Mouse (Mus musculus): ENCODE measurements around the gene Gstm2. TPM values are rescaled to one million over a fixed set of nuclear protein-coding genes. Genes with fewer than 3 reads are reported as not detected.
"Not testable (repeated sequence)": the region's sequence is repeated elsewhere in the genome, so short reads cannot be mapped to it uniquely, and the experiment has no call there.

The Gstm2 gene
- polyA plus RNA-seq, 1 experiment from 2014 or later = 39.4 TPM

DNA sequence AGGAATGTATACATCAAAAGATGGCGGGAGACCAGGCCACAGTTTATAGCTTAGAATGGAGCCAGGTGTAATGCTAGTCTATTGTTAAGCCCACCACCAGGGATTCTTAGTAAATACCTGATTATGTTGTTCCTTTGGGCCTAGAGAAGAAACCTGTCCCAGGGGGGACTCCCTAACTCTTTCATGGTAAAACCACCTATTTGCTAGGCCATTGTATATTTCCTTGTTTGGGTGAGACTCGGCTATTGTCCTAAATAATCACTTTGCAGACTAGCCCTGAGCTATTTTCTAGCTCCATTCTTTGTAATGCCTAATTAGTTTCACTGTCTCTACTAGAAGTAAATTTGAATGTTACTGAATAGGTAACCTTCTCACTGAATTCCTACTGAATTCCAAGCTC lies 9.7 kb upstream of the Gstm2 start:
- H3K36me3 ChIP-seq; H3K4me2 ChIP-seq; H3K27me3 ChIP-seq (replicated peaks); H3K4me1 ChIP-seq (replicated peaks); H3K27ac ChIP-seq (ENCODE audit: poor library complexity, severe bottlenecking); H3K9me3 ChIP-seq (replicated peaks); ATAC-seq (ENCODE audit: insufficient number of reproducible peaks, low FRiP score); H3K4me3 ChIP-seq; H3K9ac ChIP-seq: not testable (repeated sequence)
- WGBS = 82% methylated on average over 2 of the region's 2 CpGs

DNA sequence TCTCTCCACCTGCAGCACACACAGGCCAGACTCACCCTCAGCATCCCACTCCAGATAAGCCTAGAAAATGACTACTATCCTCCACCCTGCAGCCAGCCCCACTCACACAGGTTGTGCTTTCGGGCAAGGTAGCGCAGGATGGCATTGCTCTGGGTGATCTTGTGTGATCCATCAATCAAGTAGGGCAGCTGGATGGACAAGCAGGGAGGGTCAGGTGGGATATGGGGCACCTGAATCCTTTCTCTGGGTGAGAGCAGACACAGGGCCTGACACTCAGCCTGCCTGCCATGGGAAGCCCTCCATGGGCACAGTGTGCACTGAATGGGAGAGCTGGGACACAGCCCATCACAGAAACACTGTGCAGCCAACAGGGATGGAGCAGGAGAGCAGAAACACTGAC lies 1.1 kb downstream of the Gstm2 start:
- 94% methylated on average over 2 of the region's 2 CpGs for WGBS
- not testable (repeated sequence) for H3K9me3 ChIP-seq (replicated peaks); H3K4me2 ChIP-seq; H3K27me3 ChIP-seq (replicated peaks); H3K9ac ChIP-seq; H3K4me3 ChIP-seq; ATAC-seq (ENCODE audit: insufficient number of reproducible peaks, low FRiP score); H3K36me3 ChIP-seq; H3K27ac ChIP-seq (ENCODE audit: poor library complexity, severe bottlenecking)
- peaks cover 19% of the 10 kb centered on the region for H3K4me1 ChIP-seq (replicated peaks)

DNA sequence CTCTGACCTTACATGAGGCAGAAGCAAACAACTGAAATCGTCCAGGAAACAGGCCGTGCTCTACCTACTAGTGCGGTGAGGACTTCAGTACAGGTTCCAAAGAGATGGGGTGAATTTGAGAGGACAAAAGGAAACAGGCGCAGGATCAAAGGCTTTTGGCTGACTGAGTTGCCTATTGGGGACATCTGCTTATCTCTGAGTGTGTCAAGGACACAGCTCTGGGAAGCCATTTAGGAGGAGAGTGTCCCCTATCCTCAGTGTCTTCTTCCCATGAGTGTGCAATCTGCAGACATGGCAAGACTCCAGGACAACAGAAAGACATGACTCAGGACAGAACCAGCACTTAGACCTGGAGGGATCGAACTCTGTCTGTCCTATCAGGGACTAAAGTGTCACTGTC lies 1.8 kb downstream of the Gstm2 start:
- Histone ChIP-seq H3K4me1 (replicated peaks) (peaks cover 19% of the 10 kb centered on the region), H3K4me2 (no peak overlapping the region), H3K36me3 (no peaks in the 10 kb centered on the region), H3K27me3 (replicated peaks) (no peaks in the 10 kb centered on the region), H3K9ac (no peak overlapping the region), H3K27ac (ENCODE audit: poor library complexity, severe bottlenecking) (no peak overlapping the region), H3K9me3 (replicated peaks) (no peaks in the 10 kb centered on the region), H3K4me3 (no peak overlapping the region)
- WGBS = 67% methylated on average over 5 of the region's 5 CpGs
- no peak for ATAC-seq (ENCODE audit: insufficient number of reproducible peaks, low FRiP score)

DNA sequence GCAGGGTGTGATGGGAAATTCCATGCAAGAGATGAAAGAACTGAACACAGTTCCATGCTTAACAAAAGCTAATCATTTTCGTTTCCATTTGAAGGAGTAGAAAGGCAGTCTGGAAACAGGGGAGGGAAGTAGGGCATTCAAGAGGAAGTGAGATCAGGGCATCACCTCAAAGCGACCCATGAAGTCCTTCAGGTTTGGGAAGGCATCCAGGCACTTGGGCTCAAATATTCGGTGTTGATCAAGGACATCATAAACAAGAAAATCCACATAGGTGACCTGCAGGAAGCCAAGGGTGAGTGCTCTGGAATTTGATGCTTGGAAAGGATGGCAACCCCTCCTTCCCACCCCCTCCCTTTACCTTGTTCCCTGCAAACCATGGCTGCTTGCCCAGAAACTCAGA lies 2.5 kb downstream of the Gstm2 start:
- Histone ChIP-seq H3K4me2 (no peak overlapping the region), H3K27me3 (replicated peaks) (no peaks in the 10 kb centered on the region), H3K27ac (ENCODE audit: poor library complexity, severe bottlenecking) (no peak overlapping the region), H3K9ac (no peak overlapping the region), H3K9me3 (replicated peaks) (no peaks in the 10 kb centered on the region), H3K36me3 (no peaks in the 10 kb centered on the region), H3K4me3 (no peak overlapping the region), H3K4me1 (replicated peaks) (peaks cover 19% of the 10 kb centered on the region)
- no peak for ATAC-seq (ENCODE audit: insufficient number of reproducible peaks, low FRiP score)
- WGBS = 59% methylated on average over 3 of the region's 3 CpGs

DNA sequence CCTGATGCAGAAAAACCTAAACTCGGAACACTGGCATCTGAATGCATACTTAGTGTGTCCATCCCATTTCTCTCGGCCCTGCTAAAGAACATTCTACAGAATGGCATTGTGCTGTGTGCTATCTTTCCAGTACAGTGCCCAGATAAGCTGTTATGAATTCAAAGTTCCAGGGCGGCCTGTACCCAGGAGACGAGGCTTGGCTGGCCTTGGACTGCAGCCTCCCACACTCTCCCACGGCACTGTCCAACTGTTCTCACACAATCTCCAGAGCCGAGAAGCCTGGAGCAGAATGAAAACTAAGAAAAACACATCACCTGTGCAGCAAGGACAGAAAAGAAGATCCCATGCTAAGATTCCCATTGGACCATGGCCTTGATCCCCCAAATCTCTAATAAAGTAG lies 3.5 kb downstream of the Gstm2 start:
- peaks cover 22% of the 10 kb centered on the region for H3K4me1 ChIP-seq (replicated peaks)
- no peak overlapping the region for H3K4me2 ChIP-seq
- H3K9me3 ChIP-seq (replicated peaks) = no peaks in the 10 kb centered on the region
- H3K27me3 ChIP-seq (replicated peaks) = no peaks in the 10 kb centered on the region
- H3K36me3 ChIP-seq = no peaks in the 10 kb centered on the region
- H3K27ac ChIP-seq (ENCODE audit: poor library complexity, severe bottlenecking) = no peak overlapping the region
- H3K9ac ChIP-seq = no peak overlapping the region
- ATAC-seq (ENCODE audit: insufficient number of reproducible peaks, low FRiP score) = no peak
- H3K4me3 ChIP-seq = no peak overlapping the region
- 53% methylated on average over 6 of the region's 6 CpGs for WGBS

DNA sequence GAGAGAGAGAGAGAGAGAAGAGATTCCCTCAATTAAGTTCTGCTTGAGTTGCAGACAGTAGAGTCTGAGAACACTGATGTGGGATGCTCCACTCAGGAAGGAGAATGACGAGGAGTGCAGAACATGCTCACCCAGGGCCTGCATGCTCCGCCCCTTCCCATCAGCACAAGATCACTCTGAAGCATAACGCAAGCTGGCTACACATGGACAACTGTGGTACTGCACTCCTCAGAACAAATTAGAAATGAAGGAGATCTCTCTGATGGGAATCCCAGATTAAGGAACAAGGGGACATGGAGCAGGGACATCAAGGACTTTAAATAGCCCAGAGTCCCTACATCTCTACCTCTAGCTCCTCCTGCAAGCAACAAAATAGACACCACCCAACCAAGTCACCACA lies 5.0 kb downstream of the Gstm2 start:
- ATAC-seq (ENCODE audit: insufficient number of reproducible peaks, low FRiP score) = no peak
- 71% methylated on average over 3 of the region's 3 CpGs for WGBS
- H3K4me1 ChIP-seq (replicated peaks) = peaks cover 19% of the 10 kb centered on the region

GRCm38 (mm10) chr3:107977691-107978090 lies 8.6 kb downstream of the Gstm2 start:
- no peak for ATAC-seq (ENCODE audit: insufficient number of reproducible peaks, low FRiP score)
- no peaks in the 10 kb centered on the region for H3K36me3 ChIP-seq
- H3K4me2 ChIP-seq = no peak overlapping the region
- H3K27me3 ChIP-seq (replicated peaks) = no peaks in the 10 kb centered on the region
- H3K9me3 ChIP-seq (replicated peaks) = no peaks in the 10 kb centered on the region
- no peak overlapping the region for H3K27ac ChIP-seq (ENCODE audit: poor library complexity, severe bottlenecking)
- H3K4me1 ChIP-seq (replicated peaks) = 0 out of 2 replicates have a peak, but pooled peaks cover 9% of the 10 kb centered on the region
- H3K9ac ChIP-seq = no peak overlapping the region
- WGBS = 33% methylated on average over 3 of the region's 3 CpGs
- H3K4me3 ChIP-seq = no peak overlapping the region

More for the DNA sequence above, 5.0 kb downstream of the Gstm2 start:
- no peak overlapping the region for H3K4me3 ChIP-seq
- no peak overlapping the region for H3K27ac ChIP-seq (ENCODE audit: poor library complexity, severe bottlenecking)
- no peak overlapping the region for H3K4me2 ChIP-seq
- H3K9me3 ChIP-seq (replicated peaks) = no peaks in the 10 kb centered on the region
- H3K9ac ChIP-seq = no peak overlapping the region
- no peaks in the 10 kb centered on the region for H3K27me3 ChIP-seq (replicated peaks)
- no peaks in the 10 kb centered on the region for H3K36me3 ChIP-seq

DNA sequence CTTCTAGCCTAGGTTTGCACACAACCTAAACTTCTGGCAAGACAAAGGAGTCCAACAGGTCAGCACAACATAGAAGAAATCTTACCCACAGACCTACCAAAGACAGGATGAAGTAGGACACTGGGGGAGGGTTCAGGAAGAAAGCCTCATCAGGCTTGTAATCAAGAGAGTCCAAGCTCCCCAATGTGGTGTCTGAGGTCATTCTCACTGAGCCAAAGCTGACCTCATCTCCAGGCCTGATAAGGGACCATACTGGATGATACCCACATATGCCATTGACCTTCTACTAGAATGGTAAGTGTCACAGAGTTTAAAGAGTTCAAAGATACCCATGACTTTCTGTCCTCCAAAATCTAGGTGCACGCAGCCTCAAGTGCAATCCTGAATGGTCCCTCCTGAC lies 12.0 kb downstream of the Gstm2 start:
- H3K4me3 ChIP-seq = no peak overlapping the region
- H3K9ac ChIP-seq = no peak overlapping the region
- 68% methylated on average over 1 of the region's 1 CpGs for WGBS
- no peak overlapping the region for H3K27ac ChIP-seq (ENCODE audit: poor library complexity, severe bottlenecking)
- H3K27me3 ChIP-seq (replicated peaks) = 0 out of 2 replicates have a peak, but pooled peaks cover 2% of the 10 kb centered on the region
- no peak overlapping the region for H3K4me2 ChIP-seq
- H3K36me3 ChIP-seq = no peaks in the 10 kb centered on the region
- no peaks in the 10 kb centered on the region for H3K9me3 ChIP-seq (replicated peaks)
- ATAC-seq (ENCODE audit: insufficient number of reproducible peaks, low FRiP score) = no peak
- 0 out of 2 replicates have a peak, but pooled peaks cover 6% of the 10 kb centered on the region for H3K4me1 ChIP-seq (replicated peaks)

- 93% methylated on average over 3 of the region's 3 CpGs for WGBS
- Histone ChIP-seq H3K4me1 (replicated peaks) (no peaks in the 10 kb centered on the region), H3K9ac (no peak overlapping the region), H3K27me3 (replicated peaks) (0 out of 2 replicates have a peak, but pooled peaks cover 6% of the 10 kb centered on the region), H3K36me3 (no peaks in the 10 kb centered on the region), H3K4me2 (no peak overlapping the region), H3K9me3 (replicated peaks) (no peaks in the 10 kb centered on the region), H3K27ac (ENCODE audit: poor library complexity, severe bottlenecking) (no peak overlapping the region), H3K4me3 (no peak overlapping the region)
- no peak for ATAC-seq (ENCODE audit: insufficient number of reproducible peaks, low FRiP score)
Measured at GRCm38 (mm10) chr3:107972070-107972469, 14.2 kb downstream of the Gstm2 start.

DNA sequence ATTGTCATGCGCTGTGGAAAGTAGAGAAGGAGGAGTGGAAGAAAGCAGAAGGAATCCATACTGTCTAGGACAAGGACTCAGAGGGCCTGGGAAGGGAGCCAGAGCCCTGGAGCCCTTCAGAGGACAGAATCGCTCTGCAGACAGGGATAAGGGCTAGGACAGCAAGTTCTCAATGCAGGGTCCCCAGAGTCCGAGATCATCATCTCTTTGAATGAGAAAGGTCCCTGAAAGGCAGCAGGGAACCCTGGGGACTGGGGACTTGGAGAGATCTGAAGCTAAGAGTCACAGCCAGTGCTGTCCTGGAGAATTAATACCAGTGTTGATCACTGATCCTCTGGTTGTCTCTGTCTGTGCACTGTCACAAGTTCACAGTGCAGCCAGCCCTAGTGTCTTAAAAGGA lies 15.2 kb downstream of the Gstm2 start:
- not testable (repeated sequence) for H3K4me3 ChIP-seq; H3K9ac ChIP-seq; H3K36me3 ChIP-seq; ATAC-seq (ENCODE audit: insufficient number of reproducible peaks, low FRiP score); H3K27ac ChIP-seq (ENCODE audit: poor library complexity, severe bottlenecking); H3K9me3 ChIP-seq (replicated peaks); H3K4me2 ChIP-seq; H3K4me1 ChIP-seq (replicated peaks); H3K27me3 ChIP-seq (replicated peaks)
- 48% methylated on average over 3 of the region's 3 CpGs for WGBS

DNA sequence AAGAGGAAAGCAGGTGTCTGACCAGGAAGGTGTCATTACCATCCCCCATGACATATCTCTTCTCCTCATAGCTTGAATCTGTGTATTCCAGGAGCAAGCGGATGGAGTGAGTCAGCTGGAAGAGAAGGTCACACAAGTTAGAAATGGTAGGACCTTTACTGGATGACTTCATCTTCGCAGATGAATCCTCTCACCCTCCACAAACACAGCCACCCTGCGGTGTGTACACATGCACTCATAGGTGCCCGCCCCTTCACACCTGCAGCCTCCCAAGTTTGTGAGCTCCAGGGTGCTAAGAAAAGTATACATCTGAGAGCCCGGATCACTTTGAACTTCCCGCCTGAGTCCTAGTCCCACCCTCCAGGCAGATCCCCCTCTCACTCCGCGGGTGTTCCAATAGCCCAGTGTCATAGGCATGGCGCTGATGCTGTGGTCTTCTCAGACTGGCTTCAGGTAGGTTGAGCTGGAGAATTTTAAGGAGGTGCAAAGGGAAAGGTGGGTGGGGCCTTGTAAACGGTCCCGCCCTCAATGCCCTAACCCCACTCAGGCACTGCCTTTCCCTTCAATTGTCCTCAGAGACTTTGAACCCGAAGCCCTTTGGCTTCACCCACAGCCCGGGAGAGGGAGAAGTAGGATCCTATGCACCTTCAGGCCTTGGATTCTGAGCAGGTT lies 17.4 kb downstream of the Gstm2 start, which contains the start of gene Gstm3:
Gstm3 (minus strand) TSS at position 560 of the 672 bp plus-strand sequence.
- Histone ChIP-seq H3K9me3 (replicated peaks) (no peaks in the 10 kb centered on the region), H3K9ac (no peak within 1 kb of the TSS), H3K36me3 (no peaks in the 10 kb centered on the region), H3K4me2 (no peak within 1 kb of the TSS), H3K27ac (ENCODE audit: poor library complexity, severe bottlenecking) (no peak within 1 kb of the TSS), H3K27me3 (replicated peaks) (0 out of 2 replicates have a peak, but pooled peaks cover 6% of the 10 kb centered on the region), H3K4me1 (replicated peaks) (peaks cover 13% of the 10 kb centered on the region; the same call in 1 of the 2 replicates), H3K4me3 (no peak within 1 kb of the TSS)
- WGBS = 52% methylated on average over 13 of the region's 13 CpGs
- ATAC-seq (ENCODE audit: insufficient number of reproducible peaks, low FRiP score) = no peak

DNA sequence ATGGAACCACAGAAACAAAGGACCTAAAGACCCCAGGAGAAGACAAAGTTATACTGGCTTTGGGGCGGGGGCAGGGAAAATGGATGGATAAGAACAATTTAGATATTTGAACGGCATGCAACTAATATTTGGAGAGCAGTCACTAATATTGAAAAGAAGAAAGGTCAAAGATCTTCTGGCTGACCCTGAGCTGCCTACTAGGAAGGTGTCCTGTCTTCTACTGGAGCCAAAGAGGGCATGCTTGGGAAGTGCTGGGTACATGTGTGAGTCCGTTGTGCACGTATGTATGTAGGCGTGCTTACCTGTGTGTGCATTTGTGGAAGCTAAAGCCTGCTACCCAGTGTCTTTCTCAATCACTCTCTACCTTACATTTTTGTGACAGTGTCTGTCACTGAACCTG lies 19.6 kb downstream of the Gstm2 start:
- no peak for ATAC-seq (ENCODE audit: insufficient number of reproducible peaks, low FRiP score)
- H3K27me3 ChIP-seq (replicated peaks) = 0 out of 2 replicates have a peak, but pooled peaks cover 6% of the 10 kb centered on the region
- no peak overlapping the region for H3K4me3 ChIP-seq
- H3K4me1 ChIP-seq (replicated peaks) = peaks cover 13% of the 10 kb centered on the region; the same call in 1 of the 2 replicates
- no peak overlapping the region for H3K9ac ChIP-seq
- H3K36me3 ChIP-seq = no peaks in the 10 kb centered on the region
- 90% methylated on average over 5 of the region's 5 CpGs for WGBS
- H3K4me2 ChIP-seq = no peak overlapping the region
- H3K27ac ChIP-seq (ENCODE audit: poor library complexity, severe bottlenecking) = no peak overlapping the region
- H3K9me3 ChIP-seq (replicated peaks) = no peaks in the 10 kb centered on the region

Data from heart, embryonic 12.5 days (tissue).